Mouse (Mus musculus): Measurements from ENCODE around the gene Nynrin. TPM values are rescaled to one million over a fixed set of nuclear protein-coding genes. Genes with fewer than 3 reads are reported as not detected.

Nynrin gene
- total RNA-seq, 2 experiments from 2014 or later = 8.2 to 9.0 TPM

DNA sequence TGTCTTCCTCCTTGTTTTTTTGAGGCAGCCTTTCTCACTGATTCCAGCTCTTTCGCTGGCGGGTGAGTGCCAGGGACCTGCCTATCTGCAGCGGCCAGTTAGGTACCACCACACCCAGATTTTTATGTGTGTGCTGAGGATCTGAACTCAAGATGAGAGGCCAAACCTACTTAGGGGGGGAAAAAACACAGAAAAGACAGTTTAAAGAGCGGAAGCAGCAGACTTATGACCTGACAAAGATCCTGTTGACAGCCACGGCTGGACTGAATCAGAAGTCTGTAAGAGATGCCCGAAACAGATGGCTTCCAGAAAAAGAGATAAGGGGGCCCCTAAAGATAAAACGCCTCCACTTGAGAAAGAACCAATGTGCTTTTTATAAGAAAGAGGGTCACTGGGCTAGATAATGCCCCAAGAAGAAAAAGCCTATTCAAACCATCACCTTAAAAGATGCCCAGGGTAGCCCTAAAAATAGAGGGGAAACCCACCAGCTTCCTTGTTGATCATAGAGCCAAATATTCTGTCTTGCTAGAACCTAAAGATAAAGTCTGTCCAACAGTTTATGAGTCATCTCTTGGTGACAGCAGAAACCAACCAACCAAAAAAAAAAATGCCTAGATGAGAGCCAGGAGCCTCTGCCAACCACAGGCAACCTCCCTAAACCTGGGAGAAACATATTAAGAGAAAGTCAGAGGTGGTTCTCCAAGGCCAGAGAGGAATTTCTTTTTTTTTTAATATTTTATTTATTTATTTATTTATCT, 68.8 kb downstream of the Nynrin start:
- DNase-seq (ENCODE audit: low spot score in 2 of 2) = no peak

Other genes starting within 250 kb of the Nynrin start
- gene Rec8, start 236.0 kb upstream of the Nynrin start, total RNA-seq (2021) = 1 to 10 TPM; 3.5 to 7.4 TPM
- gene Ipo4, start 218.1 kb upstream of the Nynrin start, total RNA-seq (2021) = 100 to 1,000 TPM in 1 of 2 experiments, 10 to 100 TPM in 1; 95.4 to 122 TPM
- 1 to 10 TPM in 1 of 2 experiments, not detected in 1; 2.1 TPM for gene Gm49378, start 216.1 kb upstream of the Nynrin start, total RNA-seq (2021)
- gene Tm9sf1, start 210.2 kb upstream of the Nynrin start, total RNA-seq (2021) = 10 to 100 TPM; 70.2 to 84.9 TPM
- 1 to 10 TPM in 1 of 2 experiments, under 1 TPM in 1; 0.58 to 1.2 TPM for gene Tssk4, start 203.8 kb upstream of the Nynrin start, total RNA-seq (2021)
- gene Mdp1, start 193.5 kb upstream of the Nynrin start, total RNA-seq (2021) = 10 to 100 TPM; 37.1 to 59.5 TPM
- 10 to 100 TPM; 24.0 to 24.5 TPM for gene Gmpr2, start 182.1 kb upstream of the Nynrin start, total RNA-seq (2021)
- 100 to 1,000 TPM; 312 to 368 TPM for gene Nedd8, start 181.9 kb upstream of the Nynrin start, total RNA-seq (2021)
- gene Tinf2, start 172.2 kb upstream of the Nynrin start, total RNA-seq (2021) = 10 to 100 TPM; 34.3 to 59.4 TPM
- under 1 TPM; 0.29 to 0.30 TPM for gene Tgm1, start 140.1 kb upstream of the Nynrin start, total RNA-seq (2021)
- 10 to 100 TPM; 15.9 to 20.0 TPM for gene Rabggta, start 131.7 kb upstream of the Nynrin start, total RNA-seq (2021)
- gene Dhrs1, start 108.3 kb upstream of the Nynrin start, total RNA-seq (2021) = 10 to 100 TPM; 60.4 to 72.0 TPM
- gene Nop9, start 108.3 kb upstream of the Nynrin start, total RNA-seq (2021) = 10 to 100 TPM; 14.0 to 14.3 TPM
- 1 to 10 TPM in 1 of 2 experiments, under 1 TPM in 1; 0.76 to 2.3 TPM for gene Cideb, start 95.6 kb upstream of the Nynrin start, total RNA-seq (2021)
- gene Ltb4r2, start 92.6 kb upstream of the Nynrin start, total RNA-seq (2021) = not detected
- under 1 TPM; 0.42 to 0.50 TPM for gene Ltb4r1, start 88.0 kb upstream of the Nynrin start, total RNA-seq (2021)
- gene Adcy4, start 69.9 kb upstream of the Nynrin start, total RNA-seq (2021) = 10 to 100 TPM in 1 of 2 experiments, 1 to 10 TPM in 1; 8.3 to 17.1 TPM
- 1 to 10 TPM; 3.6 to 4.5 TPM for gene Ripk3, start 65.1 kb upstream of the Nynrin start, total RNA-seq (2021)
- gene Nfatc4, start 30.9 kb upstream of the Nynrin start, total RNA-seq (2021) = 10 to 100 TPM; 17.4 to 21.4 TPM
- gene Cbln3, start 30.4 kb downstream of the Nynrin start, total RNA-seq (2021) = not detected
- gene Khnyn, start 30.9 kb downstream of the Nynrin start, total RNA-seq (2021) = 10 to 100 TPM; 14.8 to 17.6 TPM
- 10 to 100 TPM; 66.9 to 90.4 TPM for gene Sdr39u1, start 46.3 kb downstream of the Nynrin start, total RNA-seq (2021)
- gene Cma1, start 90.7 kb downstream of the Nynrin start, total RNA-seq (2021) = 1 to 10 TPM; 1.8 to 3.4 TPM
- gene Cma2, start 97.0 kb downstream of the Nynrin start, total RNA-seq (2021) = under 1 TPM in 1 of 2 experiments, not detected in 1; 0.51 TPM
- not detected for gene Mcpt1, start 164.0 kb downstream of the Nynrin start, total RNA-seq (2021)
- not detected for gene Mcpt9, start 176.5 kb downstream of the Nynrin start, total RNA-seq (2021)
- gene Mcpt2, start 188.0 kb downstream of the Nynrin start, total RNA-seq (2021) = not detected
- gene Mcpt4, start 208.3 kb downstream of the Nynrin start, total RNA-seq (2021) = 1 to 10 TPM; 1.4 to 2.6 TPM
- gene Mcpt8, start 231.3 kb downstream of the Nynrin start, total RNA-seq (2021) = not detected
- gene Ctsg, start 248.6 kb downstream of the Nynrin start, total RNA-seq (2021) = not detected